Mouse (Mus musculus) right cerebral cortex, postnatal 4 days (tissue): Measurements from ENCODE around the gene Parp4.

Experiments
- DNase-seq: peaks from one replicate; pipeline ENCODE4 v3.0.0-alpha.2; 2022

The Parp4 gene

DNA sequence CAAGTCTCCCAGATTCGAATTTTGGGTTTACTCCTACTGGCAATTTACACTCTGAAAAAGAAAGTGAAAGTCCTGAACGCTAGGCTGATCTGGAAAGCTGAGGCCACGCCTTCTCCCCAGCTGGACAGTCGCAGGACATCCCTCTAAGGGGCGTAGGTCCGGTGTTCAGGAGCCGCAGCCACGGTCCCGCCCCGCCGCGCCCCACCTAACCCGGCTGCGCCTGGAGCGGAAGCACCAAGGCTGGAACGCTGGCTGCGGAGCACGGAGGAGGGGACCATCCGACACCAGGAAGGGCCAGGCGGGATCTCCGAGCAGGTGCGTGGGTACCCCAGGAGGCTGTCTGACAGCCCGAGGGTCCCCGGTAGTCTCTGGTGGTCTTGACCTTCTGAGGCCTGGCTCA, at the start of gene Parp4, which contains the start of gene Cenpj:
Gene Parp4, plus strand, starts transcription at position 204 of the 400 bp plus-strand sequence.
Gene Cenpj, minus strand, starts transcription at position 10 of the 400 bp plus-strand sequence.
- DNase-seq = peak; percentile 8

DNA sequence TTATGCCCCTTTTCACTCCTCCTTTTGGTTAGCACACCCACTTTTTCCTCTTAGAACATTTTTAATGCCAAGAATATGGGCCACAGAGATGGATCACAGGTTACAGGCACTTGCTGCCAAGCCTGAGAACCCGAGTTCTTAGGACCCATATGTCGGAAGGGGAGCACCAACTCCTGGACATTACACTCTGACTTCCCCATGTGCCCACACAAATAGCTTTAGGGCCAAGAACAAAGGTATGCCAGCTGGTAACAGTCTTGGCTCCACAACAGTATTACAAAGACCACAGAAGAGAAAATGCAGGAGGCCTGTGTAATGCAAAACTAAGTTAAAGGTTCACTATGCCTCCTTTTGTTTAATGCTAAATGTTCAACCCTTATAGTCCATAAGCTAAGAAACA, 44.6 kb upstream of the Parp4 start:
- no peak for DNase-seq

DNA sequence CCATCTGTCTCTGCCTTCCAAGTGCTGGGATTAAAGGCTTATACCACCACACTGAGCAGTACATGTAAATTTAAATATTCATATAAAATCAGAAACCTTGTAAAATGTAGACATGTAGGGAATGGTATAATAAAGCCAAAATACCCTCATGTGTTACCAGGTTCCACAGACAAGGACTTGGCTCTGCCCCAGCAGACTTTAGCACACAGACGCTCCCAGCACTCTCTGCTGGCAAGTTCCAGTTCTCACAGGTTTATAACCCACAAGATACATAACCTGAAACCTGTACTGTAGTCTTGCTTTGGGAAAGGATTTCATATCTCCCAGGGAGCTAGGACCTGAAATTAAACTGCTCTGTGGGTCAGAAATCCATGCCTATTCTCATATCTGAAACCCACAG, 30.5 kb upstream of the Parp4 start:
- no peak for DNase-seq

DNA sequence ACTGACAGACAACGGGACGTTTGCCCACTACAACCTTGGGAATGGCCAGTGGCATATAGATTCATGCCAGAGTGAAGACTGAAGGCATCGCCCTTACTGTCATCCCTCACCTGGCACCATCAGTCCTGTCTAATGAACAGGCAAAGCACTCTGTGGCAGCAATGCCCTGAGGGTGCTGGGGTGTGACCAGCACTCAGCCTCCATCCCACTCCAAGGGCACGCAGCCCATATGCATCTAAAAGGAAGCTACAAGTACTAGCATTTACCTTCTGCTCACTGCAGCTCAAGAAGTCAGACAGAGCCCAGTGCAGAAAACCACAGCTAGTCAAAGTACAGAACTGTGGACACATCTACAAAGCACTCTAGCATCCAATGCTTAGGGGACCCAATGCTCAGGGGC, 29.9 kb upstream of the Parp4 start:
- DNase-seq = no peak

DNA sequence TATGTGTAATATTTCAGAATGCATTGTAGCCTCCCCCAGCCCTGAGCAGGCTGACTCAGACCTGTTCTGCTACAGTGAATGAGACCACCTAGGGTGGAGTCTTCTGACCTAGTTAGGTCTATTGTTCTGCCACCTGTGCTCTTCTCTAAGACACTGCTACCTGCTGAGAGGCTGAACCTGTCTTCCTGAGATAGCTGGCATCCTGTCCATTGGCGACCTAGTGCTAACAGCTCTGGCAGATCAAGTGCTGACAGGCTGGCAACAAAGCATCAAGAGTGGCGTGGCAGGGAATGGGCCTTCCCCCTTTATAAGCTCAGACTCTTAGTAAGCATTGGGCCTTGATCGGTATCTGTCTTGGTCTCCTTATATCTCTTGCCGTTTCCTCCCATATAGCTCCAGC, 24.5 kb upstream of the Parp4 start:
- no peak for DNase-seq

DNA sequence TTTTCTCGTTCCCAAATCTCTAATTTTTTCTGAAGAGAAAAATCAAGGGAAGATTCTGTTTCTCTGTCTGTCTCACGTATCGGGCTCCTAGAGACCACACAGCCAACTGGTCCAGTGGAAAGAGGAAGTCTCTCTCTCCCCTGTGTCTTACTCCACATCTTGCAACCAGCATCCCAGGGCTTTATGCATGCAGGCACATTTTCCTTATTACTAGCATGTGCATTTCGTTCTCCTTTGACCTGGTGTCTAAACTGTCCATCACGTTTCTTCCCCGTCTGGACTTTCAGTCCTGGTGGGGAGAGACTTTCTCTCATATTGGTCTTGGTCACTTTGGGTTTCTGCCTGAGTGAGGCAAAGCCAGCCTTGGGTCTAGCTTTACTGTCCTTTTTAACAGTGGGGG, 22.5 kb upstream of the Parp4 start:
- DNase-seq = no peak

DNA sequence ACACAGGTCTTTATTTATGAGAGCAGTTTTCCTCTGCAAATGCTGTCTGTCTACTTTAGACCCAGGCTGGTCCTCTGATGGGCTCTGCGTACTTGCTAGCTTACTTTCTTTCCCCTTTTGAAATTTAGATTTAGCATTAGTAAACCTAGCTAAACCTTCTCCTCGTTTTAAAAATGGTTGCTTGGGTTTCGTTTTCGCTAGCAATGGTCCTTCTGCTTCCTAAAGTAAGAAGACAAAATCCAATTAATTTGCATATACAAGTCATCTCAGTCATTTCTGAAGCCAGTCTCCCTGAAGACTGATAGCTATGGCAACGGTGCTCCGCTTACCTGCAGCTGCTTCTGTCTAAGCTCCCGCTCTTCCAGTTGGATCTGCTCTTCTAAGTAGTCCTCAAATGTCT, 22.1 kb upstream of the Parp4 start:
- no peak for DNase-seq

DNA sequence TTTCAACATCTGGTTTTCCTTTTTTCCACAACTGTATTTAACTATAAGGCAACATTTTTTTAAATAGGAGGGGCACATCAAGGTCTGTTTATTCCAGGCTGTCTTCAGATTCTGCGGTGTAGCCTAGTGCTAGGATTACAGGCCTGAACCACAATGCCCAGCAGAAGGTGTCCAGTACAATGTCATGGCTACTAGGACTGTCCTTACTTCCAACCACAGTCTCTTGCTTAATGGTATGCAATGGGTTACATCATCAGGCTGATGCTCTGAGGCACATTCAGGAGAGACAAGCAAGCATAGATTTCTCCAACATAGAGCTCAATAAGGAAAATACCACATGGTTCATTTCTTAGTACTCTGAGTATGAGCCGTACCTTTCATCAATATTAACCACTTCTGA, 20.7 kb upstream of the Parp4 start:
- DNase-seq = no peak

- no peak for DNase-seq
These were observed 16.3 kb upstream of the Parp4 start for GRCm38 (mm10) chr14:56559134-56559533.

- DNase-seq = no peak
These were observed 7.9 kb upstream of the Parp4 start for GRCm38 (mm10) chr14:56567476-56567875.

DNA sequence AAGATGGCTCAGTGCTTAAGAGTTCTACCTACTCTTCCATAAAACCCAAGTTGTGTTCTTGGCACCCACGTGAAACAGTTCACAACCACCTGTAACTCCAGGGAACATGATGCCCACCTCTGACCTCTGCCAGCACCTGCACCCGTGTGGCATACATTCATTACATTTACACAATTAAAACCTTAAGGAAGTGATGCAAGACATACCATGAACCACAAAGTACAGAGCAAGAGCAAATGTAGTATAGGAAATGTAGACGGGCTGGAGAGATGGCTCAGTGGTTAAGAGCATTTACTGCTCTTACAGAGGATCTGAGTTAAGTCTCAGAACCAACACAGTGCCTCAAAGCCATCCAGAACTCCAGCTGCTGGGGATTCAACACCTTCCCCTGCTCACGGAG, 6.4 kb upstream of the Parp4 start:
- no peak for DNase-seq

DNA sequence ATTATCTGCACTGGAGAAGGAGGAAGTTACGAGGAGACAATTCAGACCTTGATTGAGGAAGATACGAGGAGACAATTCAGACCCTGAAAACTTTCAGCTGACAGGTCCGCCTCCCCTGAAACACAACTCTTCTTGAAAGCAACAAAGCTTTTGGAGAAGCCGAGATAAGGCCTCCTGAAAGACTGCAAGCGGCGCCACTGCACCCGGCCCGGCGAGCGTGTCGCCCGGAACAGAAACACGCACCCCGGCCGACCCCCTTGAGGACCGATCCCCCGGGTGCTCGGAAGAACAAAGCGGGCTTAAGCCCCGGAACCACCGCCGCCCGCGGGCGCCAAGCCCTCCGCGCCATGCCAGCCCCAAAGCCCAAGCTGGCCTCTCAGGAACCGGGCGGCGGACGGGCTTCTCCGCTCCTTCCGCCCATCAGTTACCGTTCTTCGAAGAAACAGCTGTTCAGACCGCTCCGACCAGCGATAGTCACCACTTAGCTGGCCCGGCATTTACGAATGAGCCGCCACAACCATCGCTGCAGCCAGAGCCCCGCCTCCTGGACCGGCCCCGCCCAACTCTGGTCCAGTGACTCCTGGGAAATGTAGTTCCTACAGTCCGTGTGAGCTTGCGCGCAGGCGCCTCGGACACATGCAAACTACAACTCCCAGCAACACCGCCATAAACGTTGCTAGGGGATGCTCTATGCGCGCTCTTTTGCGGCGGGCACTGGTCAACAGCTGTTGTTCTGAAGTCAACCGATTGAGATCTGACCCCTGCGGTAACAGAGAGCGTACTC, 3.9 kb upstream of the Parp4 start:
- DNase-seq = peak; percentile 89

DNA sequence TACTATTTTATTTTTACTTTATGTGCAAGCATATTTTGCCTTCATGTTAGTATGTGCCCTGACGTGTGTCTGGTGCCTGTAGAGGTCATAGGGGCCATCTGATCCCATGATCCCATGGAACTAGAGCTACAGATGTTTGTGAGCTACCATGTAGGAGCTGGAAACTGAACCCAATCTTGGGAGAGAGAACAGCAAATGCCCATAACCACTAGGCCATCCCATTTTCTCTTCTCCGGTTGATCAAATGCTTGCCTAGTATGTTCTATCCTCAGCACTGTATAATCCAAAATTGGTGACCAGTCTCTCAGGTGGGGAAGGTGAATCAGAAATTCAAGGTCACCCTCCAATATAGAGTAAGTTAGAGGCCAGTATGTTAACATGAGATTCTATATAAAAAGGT, 2.9 kb upstream of the Parp4 start:
- DNase-seq = no peak

DNA sequence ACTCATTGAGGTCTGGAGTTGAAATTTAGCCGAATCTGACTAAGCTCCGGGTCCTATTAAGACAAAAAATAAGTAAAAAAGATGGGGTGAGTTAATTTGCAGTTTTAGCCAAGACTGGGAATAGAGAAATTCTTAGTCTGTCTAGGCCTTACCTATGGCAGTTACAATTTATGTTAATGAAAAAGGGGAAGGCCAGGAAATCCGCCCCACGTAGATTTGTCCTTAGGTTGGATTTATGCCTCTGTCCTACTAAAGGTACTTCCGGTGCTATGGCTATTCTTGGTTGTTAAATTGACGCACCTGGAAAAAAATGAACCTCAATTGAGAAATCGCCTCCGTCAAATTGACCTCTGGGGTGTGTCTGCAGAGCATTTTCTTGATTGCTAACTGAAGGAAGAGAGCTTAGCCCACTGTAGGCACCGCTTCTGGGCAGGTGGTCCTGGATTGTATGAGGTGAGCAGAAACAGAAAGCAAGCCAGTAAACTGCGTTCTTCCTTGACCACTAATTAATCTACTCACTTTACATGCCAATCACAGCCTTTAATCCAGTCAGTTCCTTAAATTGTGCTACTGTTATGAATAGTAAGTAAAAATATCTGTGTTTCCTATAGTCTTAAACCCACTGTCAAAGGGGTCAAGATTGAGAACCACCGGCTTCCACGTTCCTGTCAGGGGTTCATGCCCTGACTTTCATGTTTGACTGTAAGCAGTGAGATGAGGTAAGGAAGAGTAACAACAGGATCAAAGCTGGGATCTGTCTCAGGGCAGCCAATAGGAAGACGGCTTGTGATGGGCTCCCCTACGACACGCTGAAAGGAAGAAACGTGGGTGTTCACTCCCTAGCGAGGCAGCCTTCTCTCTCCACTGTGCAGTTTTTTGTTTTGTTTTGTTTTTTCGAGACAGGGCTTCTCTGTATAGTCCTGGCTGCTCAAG, 816 bp downstream of the Parp4 start:
- no peak for DNase-seq

DNA sequence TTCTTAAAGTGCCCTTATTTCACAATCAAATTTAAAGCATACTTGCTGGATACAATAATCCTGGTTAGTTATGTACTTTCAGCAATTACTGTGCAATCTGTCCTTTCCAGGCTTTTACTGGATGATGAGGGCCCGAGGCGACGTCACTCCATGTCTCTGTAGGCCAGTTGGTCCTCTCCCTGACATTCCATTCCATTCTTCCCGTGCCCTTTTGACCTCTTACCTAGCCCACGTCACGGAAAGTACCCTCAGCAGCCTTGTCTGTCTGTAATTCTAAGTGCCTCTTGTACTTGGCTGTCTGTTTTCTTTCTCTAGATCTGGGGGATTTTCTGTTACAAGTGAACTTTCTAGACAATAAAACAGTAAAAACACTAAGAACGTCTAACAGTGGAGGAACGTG, 3.6 kb downstream of the Parp4 start:
- no peak for DNase-seq

- DNase-seq = no peak
These were observed 5.7 kb downstream of the Parp4 start for GRCm38 (mm10) chr14:56581117-56581516.

DNA sequence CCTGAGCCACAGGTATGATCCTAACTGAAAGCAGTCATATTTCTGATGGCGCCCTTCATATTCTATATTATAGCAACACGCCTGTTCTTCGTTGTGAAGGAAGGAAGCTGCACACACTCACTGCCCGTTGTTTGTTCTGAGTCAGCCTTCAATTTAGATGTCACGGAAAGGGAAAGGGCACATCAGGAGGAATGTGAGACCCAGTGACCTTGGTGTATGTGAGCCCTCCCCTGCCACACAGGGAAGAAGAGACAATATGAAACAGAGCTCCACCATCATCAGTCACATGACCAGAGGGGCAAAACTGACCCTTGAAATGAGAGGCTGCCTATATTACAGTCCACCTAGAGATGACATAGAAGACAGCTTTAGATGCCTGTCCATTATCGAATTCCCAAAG, 6.9 kb downstream of the Parp4 start:
- DNase-seq = no peak

GRCm38 (mm10) chr14:56592191-56592590, 16.8 kb downstream of the Parp4 start:
- DNase-seq = no peak

GRCm38 (mm10) chr14:56594811-56595210, 19.4 kb downstream of the Parp4 start:
- DNase-seq = no peak

DNA sequence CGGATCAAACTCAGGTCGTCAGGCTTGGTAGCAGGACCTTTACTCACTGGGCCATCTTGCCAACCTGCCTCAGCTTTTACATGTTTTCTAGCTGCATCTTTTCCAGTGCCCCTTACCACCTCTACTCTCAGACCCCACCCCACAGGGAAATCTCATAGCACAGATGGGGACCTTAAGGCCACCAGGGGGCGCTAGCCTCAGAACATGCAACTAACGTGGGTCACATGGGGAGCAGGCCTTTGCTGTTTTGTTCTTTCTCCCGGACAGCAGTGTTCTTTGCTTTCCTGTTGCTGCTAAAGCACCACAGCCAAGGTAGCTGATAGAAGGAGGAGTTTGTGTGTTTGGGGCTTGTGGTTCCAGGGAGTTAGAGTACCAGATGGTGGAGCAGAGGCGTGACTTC, 23.3 kb downstream of the Parp4 start:
- DNase-seq = peak; percentile 42

GRCm38 (mm10) chr14:56602069-56602468, 26.6 kb downstream of the Parp4 start:
- DNase-seq = peak; percentile 18

DNA sequence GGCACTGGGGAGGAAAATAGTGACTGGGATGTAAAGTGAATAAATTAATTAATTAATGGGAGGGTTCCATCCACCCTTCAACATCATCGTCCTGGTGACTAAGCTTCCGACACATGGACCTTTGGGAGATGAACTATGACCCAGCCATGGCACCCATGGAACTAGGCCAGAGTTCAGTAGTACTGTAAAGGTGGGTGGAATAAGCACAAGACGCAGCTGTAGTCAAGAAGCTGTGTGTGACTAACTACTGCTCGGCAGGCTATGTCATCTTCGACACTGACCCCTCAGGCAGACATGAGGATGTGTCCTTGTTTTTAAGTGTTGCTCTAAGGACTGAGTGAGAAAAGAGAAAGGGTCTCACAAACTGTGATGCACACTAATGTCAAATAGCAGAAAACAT, 29.0 kb downstream of the Parp4 start:
- no peak for DNase-seq

GRCm38 (mm10) chr14:56605136-56605535, 29.7 kb downstream of the Parp4 start:
- DNase-seq = no peak

GRCm38 (mm10) chr14:56613212-56613611, 37.8 kb downstream of the Parp4 start:
- DNase-seq = no peak
